Mouse (Mus musculus): ENCODE measurements at regions not wholly inside any gene's neighbourhood (a gene's known extent, or its start where the extent isn't known, plus 50 kb on each side); places are given as distances from the start of the nearest gene placed in this dataset.

- WGBS, result 94% methylated on average over 8 of the region's 8 CpGs
Observed at GRCm38 (mm10) chr17:47293178-47293577, 75.5 kb upstream of the Mrps10 start.

GRCm38 (mm10) chr17:47291558-47291957, 77.1 kb upstream of the Mrps10 start:
- ATAC-seq (ENCODE audit: low FRiP score, low read depth), result no peak
- Histone ChIP-seq H3K27me3 (no peaks in the 10 kb centered on the region), H3K9ac (no peak overlapping the region), H3K4me2 (no peak overlapping the region), H3K4me1 (replicated peaks) (peaks cover 3% of the 10 kb centered on the region; the same call in 1 of the 2 replicates), H3K36me3 (peaks cover 21% of the 10 kb centered on the region; the same call in 1 of the 2 replicates), H3K9me3 (no peaks in the 10 kb centered on the region), H3K27ac (replicated peaks) (no peak overlapping the region), H3K4me3 (no peak overlapping the region)
- 100% methylated on average over 1 of the region's 1 CpGs for WGBS

More at GRCm38 (mm10) chr17:47293178-47293577, 75.5 kb upstream of the Mrps10 start:
- no peak for ATAC-seq (ENCODE audit: low FRiP score, low read depth)
- Histone ChIP-seq H3K36me3 (peaks cover 8% of the 10 kb centered on the region; the same call in 1 of the 2 replicates), H3K4me3 (no peak overlapping the region), H3K4me2 (no peak overlapping the region), H3K9ac (no peak overlapping the region), H3K27me3 (no peaks in the 10 kb centered on the region), H3K27ac (replicated peaks) (no peak overlapping the region), H3K9me3 (no peaks in the 10 kb centered on the region), H3K4me1 (replicated peaks) (peaks cover 3% of the 10 kb centered on the region; the same call in 1 of the 2 replicates)

- no peaks in the 10 kb centered on the region for H3K9me3 ChIP-seq
- no peaks in the 10 kb centered on the region for H3K27me3 ChIP-seq
- H3K36me3 ChIP-seq, result peaks cover 21% of the 10 kb centered on the region; the same call in 1 of the 2 replicates
- ATAC-seq (ENCODE audit: low FRiP score, low read depth), result no peak
- no peak overlapping the region for H3K27ac ChIP-seq (replicated peaks)
- H3K9ac ChIP-seq, result no peak overlapping the region
- no peak overlapping the region for H3K4me3 ChIP-seq
- WGBS, result 95% methylated on average over 10 of the region's 10 CpGs
- peaks cover 20% of the 10 kb centered on the region for H3K4me1 ChIP-seq (replicated peaks)
- no peak overlapping the region for H3K4me2 ChIP-seq
Observed at GRCm38 (mm10) chr17:47285616-47286015, 83.1 kb upstream of the Mrps10 start.

DNA sequence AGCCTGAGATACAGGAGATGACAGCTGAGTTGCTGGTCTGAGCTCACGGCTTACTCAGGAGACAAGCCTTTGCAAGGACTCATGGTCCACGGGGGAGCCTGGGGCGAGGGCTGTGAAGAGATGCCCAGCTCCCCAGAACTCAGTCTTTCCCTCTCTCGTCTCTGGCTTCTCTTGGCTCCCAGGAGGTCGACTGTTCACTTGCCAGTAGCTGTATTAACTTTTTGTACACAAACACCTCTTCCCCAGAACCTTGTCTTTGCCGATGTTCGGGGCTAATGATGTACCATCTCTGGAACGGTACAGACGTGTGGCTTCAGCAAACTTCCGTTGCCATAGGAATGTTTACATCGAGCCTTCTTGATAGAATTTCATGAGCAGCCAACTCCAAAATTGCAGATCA, 84.5 kb upstream of the Mrps10 start:
- Histone ChIP-seq H3K27me3 (no peaks in the 10 kb centered on the region), H3K9me3 (no peaks in the 10 kb centered on the region), H3K36me3 (peaks cover 21% of the 10 kb centered on the region; the same call in 1 of the 2 replicates), H3K4me1 (replicated peaks) (peaks cover 20% of the 10 kb centered on the region), H3K4me3 (no peak overlapping the region), H3K4me2 (no peak overlapping the region), H3K27ac (replicated peaks) (no peak overlapping the region), H3K9ac (no peak overlapping the region)
- ATAC-seq (ENCODE audit: low FRiP score, low read depth), result no peak
- WGBS, result 87% methylated on average over 11 of the region's 11 CpGs

- Histone ChIP-seq H3K27ac (replicated peaks) (no peak overlapping the region), H3K9ac (no peak overlapping the region), H3K27me3 (no peaks in the 10 kb centered on the region), H3K4me2 (no peak overlapping the region), H3K4me1 (replicated peaks) (peaks cover 20% of the 10 kb centered on the region), H3K4me3 (no peak overlapping the region), H3K9me3 (no peaks in the 10 kb centered on the region), H3K36me3 (peaks cover 13% of the 10 kb centered on the region; the same call in 1 of the 2 replicates)
- 0 out of 2 replicates have a peak, but pooled peaks have one; percentile 59 for ATAC-seq (ENCODE audit: low FRiP score, low read depth)
- WGBS, result 78% methylated on average over 4 of the region's 4 CpGs
Observed at GRCm38 (mm10) chr17:47283158-47283557, 85.5 kb upstream of the Mrps10 start.

- peak; percentile 32; the same call in 1 of the 2 replicates for ATAC-seq (ENCODE audit: low FRiP score, low read depth)
- no peak overlapping the region for H3K9ac ChIP-seq
- H3K4me1 ChIP-seq (replicated peaks), result peaks cover 20% of the 10 kb centered on the region
- H3K27ac ChIP-seq (replicated peaks), result no peak overlapping the region
- H3K27me3 ChIP-seq, result no peaks in the 10 kb centered on the region
- no peak overlapping the region for H3K4me2 ChIP-seq
- WGBS, result 49% methylated on average over 3 of the region's 3 CpGs
- H3K9me3 ChIP-seq, result no peaks in the 10 kb centered on the region
- H3K36me3 ChIP-seq, result peaks cover 6% of the 10 kb centered on the region; the same call in 1 of the 2 replicates
- no peak overlapping the region for H3K4me3 ChIP-seq
Observed at GRCm38 (mm10) chr17:47282476-47282875, 86.2 kb upstream of the Mrps10 start.

GRCm38 (mm10) chr17:47277890-47278289, 90.8 kb upstream of the Mrps10 start:
- Histone ChIP-seq H3K9ac (no peak overlapping the region), H3K27ac (replicated peaks) (no peak overlapping the region), H3K4me1 (replicated peaks) (peaks cover 13% of the 10 kb centered on the region; the same call in 1 of the 2 replicates), H3K27me3 (no peaks in the 10 kb centered on the region), H3K36me3 (no peaks in the 10 kb centered on the region), H3K4me2 (no peak overlapping the region), H3K9me3 (no peaks in the 10 kb centered on the region), H3K4me3 (no peak overlapping the region)
- ATAC-seq (ENCODE audit: low FRiP score, low read depth), result no peak
- WGBS, result 85% methylated on average over 5 of the region's 5 CpGs

- no peak overlapping the region for H3K9ac ChIP-seq
- no peaks in the 10 kb centered on the region for H3K36me3 ChIP-seq
- no peak for ATAC-seq (ENCODE audit: low FRiP score, low read depth)
Observed at GRCm38 (mm10) chr17:47276639-47277038, 92.0 kb upstream of the Mrps10 start.

DNA sequence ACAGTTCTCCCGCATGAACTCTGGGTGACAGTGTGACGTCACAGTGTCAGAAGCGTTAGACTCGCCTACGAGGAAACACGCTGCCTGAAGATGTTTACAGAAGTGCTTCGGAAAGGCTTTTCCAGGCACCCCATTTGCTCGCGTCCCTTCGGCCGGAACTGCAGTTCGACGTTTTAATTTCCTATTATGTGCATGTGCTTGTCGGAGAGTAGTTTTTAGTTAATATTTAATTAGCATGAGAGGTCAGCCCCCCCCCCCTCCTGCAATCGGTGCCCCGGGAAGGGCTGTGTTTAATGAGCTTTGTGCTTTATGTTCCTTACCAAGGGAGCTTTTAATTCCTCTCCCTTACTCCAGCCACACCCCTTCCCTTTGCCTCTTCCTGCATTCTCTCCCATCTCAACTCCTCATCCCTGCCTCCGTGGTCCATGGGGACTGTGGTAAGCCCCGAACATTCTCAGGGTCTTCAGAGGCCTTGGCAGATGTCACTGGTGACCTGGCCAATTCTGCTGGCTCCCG, 92.8 kb upstream of the Mrps10 start:
- ATAC-seq (ENCODE audit: low FRiP score, low read depth), result peak; percentile 50; the same call in 1 of the 2 replicates
- Histone ChIP-seq H3K4me3 (no peak overlapping the region), H3K9me3 (no peaks in the 10 kb centered on the region), H3K9ac (no peak overlapping the region), H3K36me3 (no peaks in the 10 kb centered on the region), H3K27ac (replicated peaks) (0 out of 2 replicates have a peak overlapping the region, but pooled peaks have one; percentile 20), H3K4me2 (no peak overlapping the region), H3K27me3 (no peaks in the 10 kb centered on the region), H3K4me1 (replicated peaks) (0 out of 2 replicates have a peak, but pooled peaks cover 9% of the 10 kb centered on the region)
- 51% methylated on average over 19 of the region's 19 CpGs for WGBS

More at GRCm38 (mm10) chr17:47276639-47277038, 92.0 kb upstream of the Mrps10 start:
- Histone ChIP-seq H3K27ac (replicated peaks) (no peak overlapping the region), H3K27me3 (no peaks in the 10 kb centered on the region), H3K9me3 (no peaks in the 10 kb centered on the region), H3K4me3 (no peak overlapping the region), H3K4me1 (replicated peaks) (0 out of 2 replicates have a peak, but pooled peaks cover 9% of the 10 kb centered on the region), H3K4me2 (no peak overlapping the region)
- WGBS, result 63% methylated on average over 6 of the region's 6 CpGs

GRCm38 (mm10) chr17:47273309-47273708, 95.4 kb upstream of the Mrps10 start:
- ATAC-seq (ENCODE audit: low FRiP score, low read depth), result no peak
- H3K4me3 ChIP-seq, result no peak overlapping the region
- no peaks in the 10 kb centered on the region for H3K27me3 ChIP-seq
- no peak overlapping the region for H3K9ac ChIP-seq
- no peaks in the 10 kb centered on the region for H3K36me3 ChIP-seq
- 91% methylated on average over 7 of the region's 7 CpGs for WGBS
- H3K4me2 ChIP-seq, result no peak overlapping the region
- H3K4me1 ChIP-seq (replicated peaks), result 0 out of 2 replicates have a peak, but pooled peaks cover 9% of the 10 kb centered on the region
- no peak overlapping the region for H3K27ac ChIP-seq (replicated peaks)
- H3K9me3 ChIP-seq, result no peaks in the 10 kb centered on the region

GRCm38 (mm10) chr17:47271979-47272677, 96.6 kb upstream of the Mrps10 start:
- H3K9me3 ChIP-seq, result no peaks in the 10 kb centered on the region
- H3K4me3 ChIP-seq, result no peak overlapping the region
- WGBS, result 81% methylated on average over 7 of the region's 7 CpGs
- no peaks in the 10 kb centered on the region for H3K36me3 ChIP-seq
- H3K9ac ChIP-seq, result no peak overlapping the region
- no peak overlapping the region for H3K4me2 ChIP-seq
- no peaks in the 10 kb centered on the region for H3K27me3 ChIP-seq
- H3K4me1 ChIP-seq (replicated peaks), result 0 out of 2 replicates have a peak, but pooled peaks cover 9% of the 10 kb centered on the region
- ATAC-seq (ENCODE audit: low FRiP score, low read depth), result no peak
- no peak overlapping the region for H3K27ac ChIP-seq (replicated peaks)
